Mouse (Mus musculus) MEL (cell line): ENCODE results near the gene Lhpp. TPM values are rescaled to one million over a fixed set of nuclear protein-coding genes. Genes with fewer than 3 reads are reported as not detected.

ENCODE experiments used
- DNase-seq: peaks from one replicate; pipeline ENCODE4 v3.0.0; 2011; ENCODE audit warnings: low read depth, low spot score
- H3K27ac ChIP-seq: 2 replicates; pipeline ENCODE4 v1.5.1; 2012; ENCODE audit warnings: low read depth, mild to moderate bottlenecking, control low read depth, low read length, moderate library complexity; ENCODE audit not compliant: control insufficient read depth
- H3K27me3 ChIP-seq, 2 experiments: fragments of 150-350 bp in 1 of 2; sonication (generic) in 1 of 2; 2 replicates each; pipeline ENCODE4 v1.6.1; 2012; ENCODE audit warnings: low read length in 2 of 2, mild to moderate bottlenecking in 2 of 2, improper control_type of control experiment in 1 of 2, moderate library complexity in 1 of 2; ENCODE audit not compliant: insufficient read depth in 2 of 2, control insufficient read depth in 1 of 2
- H3K36me3 ChIP-seq, 2 experiments: 2 replicates each; pipeline ENCODE4 v1.6.1; 2012 to 2014; ENCODE audit warnings: low read length in 2 of 2, improper control_type of control experiment in 1 of 2, inconsistent platforms in 1 of 2, mild to moderate bottlenecking in 1 of 2; ENCODE audit not compliant: insufficient read depth in 2 of 2, control insufficient read depth in 1 of 2
- H3K4me1 ChIP-seq, 2 experiments: fragments of 150-350 bp in 1 of 2; sonication (generic) in 1 of 2; 2 replicates each; pipeline ENCODE4 v1.6.1; 2012; ENCODE audit warnings: low read length in 2 of 2, improper control_type of control experiment in 1 of 2, mild to moderate bottlenecking in 1 of 2; ENCODE audit not compliant: insufficient read depth in 2 of 2, control insufficient read depth in 1 of 2
- H3K4me3 ChIP-seq, 2 experiments: fragments of 150-350 bp in 1 of 2; sonication (generic) in 1 of 2; 2 replicates each; pipeline ENCODE4 v1.5.1; 2012; ENCODE audit warnings: low read depth in 2 of 2, low read length in 2 of 2, mild to moderate bottlenecking in 2 of 2, moderate library complexity in 2 of 2, control low read depth in 1 of 2, improper control_type of control experiment in 1 of 2; ENCODE audit not compliant: control insufficient read depth in 1 of 2, insufficient read depth in 1 of 2
- H3K79me2 ChIP-seq: 2 replicates; pipeline ENCODE4 v1.6.1; 2012; ENCODE audit warnings: mild to moderate bottlenecking, low read length, moderate library complexity; ENCODE audit not compliant: control insufficient read depth, poor library complexity, insufficient read depth
- H3K9ac ChIP-seq: 2 replicates; pipeline ENCODE4 v1.6.1; 2012; ENCODE audit warnings: low read depth, mild to moderate bottlenecking, control low read depth, low read length, moderate library complexity; ENCODE audit not compliant: control insufficient read depth, poor library complexity, severe bottlenecking
- H3K9me3 ChIP-seq: fragments of 150-350 bp; sonication (generic); replicated peaks from 2 replicates; pipeline ENCODE4 v1.6.1; 2012; ENCODE audit warnings: mild to moderate bottlenecking, low read length, improper control_type of control experiment, moderate library complexity; ENCODE audit not compliant: insufficient read depth
- CHD1 ChIP-seq: IDR thresholded peaks from 2 replicates; pipeline ENCODE4 v1.6.1; 2012; ENCODE audit warnings: low read depth, mild to moderate bottlenecking, inconsistent platforms, low read length, improper control_type of control experiment
- E2F4 ChIP-seq: IDR thresholded peaks from 2 replicates; pipeline ENCODE4 v1.6.1; 2011; ENCODE audit warnings: low read depth, low read length, improper control_type of control experiment, borderline replicate concordance
- ELF1 ChIP-seq: IDR thresholded peaks from 2 replicates; pipeline ENCODE4 v1.6.1; 2014; ENCODE audit warnings: low read depth, mild to moderate bottlenecking, inconsistent platforms, low read length, improper control_type of control experiment, moderate library complexity
- EP300 ChIP-seq, 2 experiments: IDR thresholded peaks; 2 replicates each; pipeline ENCODE4 v1.6.1; 2011; ENCODE audit warnings: improper control_type of control experiment in 2 of 2, low read length in 2 of 2, low read depth in 1 of 2, mild to moderate bottlenecking in 1 of 2
- GABPA ChIP-seq: IDR thresholded peaks from 2 replicates; pipeline ENCODE4 v1.6.1; 2012; ENCODE audit warnings: low read depth, mild to moderate bottlenecking, inconsistent platforms, low read length, improper control_type of control experiment, moderate library complexity
- GATA1 ChIP-seq: IDR thresholded peaks from 2 replicates; pipeline ENCODE4 v1.6.1; 2011; ENCODE audit warnings: low read depth, low read length, improper control_type of control experiment
- HCFC1 ChIP-seq: IDR thresholded peaks from 2 replicates; pipeline ENCODE4 v1.6.1; 2012; ENCODE audit warnings: low read depth, mild to moderate bottlenecking, inconsistent platforms, low read length, improper control_type of control experiment, moderate library complexity
- MAFK ChIP-seq: IDR thresholded peaks from 2 replicates; pipeline ENCODE4 v1.6.1; 2011; ENCODE audit warnings: low read depth, mild to moderate bottlenecking, low read length, improper control_type of control experiment, borderline replicate concordance
- MAX ChIP-seq: IDR thresholded peaks from 2 replicates; pipeline ENCODE4 v1.6.1; 2011; ENCODE audit warnings: low read length, improper control_type of control experiment
- MAZ ChIP-seq: IDR thresholded peaks from 2 replicates; pipeline ENCODE4 v1.6.1; 2012; ENCODE audit warnings: low read depth, mild to moderate bottlenecking, inconsistent platforms, low read length, improper control_type of control experiment
- MEF2A ChIP-seq: IDR thresholded peaks from 2 replicates; pipeline ENCODE4 v1.6.1; 2014; ENCODE audit warnings: low read depth, mild to moderate bottlenecking, inconsistent platforms, low read length, improper control_type of control experiment; ENCODE audit not compliant: poor library complexity, insufficient replicate concordance, severe bottlenecking; ENCODE audit errors: extremely low read depth
- MXI1 ChIP-seq: IDR thresholded peaks from 2 replicates; pipeline ENCODE4 v1.6.1; 2011; ENCODE audit warnings: mild to moderate bottlenecking, low read depth, low read length, improper control_type of control experiment
- NELFE ChIP-seq: IDR thresholded peaks from 2 replicates; pipeline ENCODE4 v1.6.1; 2011; ENCODE audit warnings: low read depth, low read length, improper control_type of control experiment
- NRF1 ChIP-seq: IDR thresholded peaks from 2 replicates; pipeline ENCODE4 v1.6.1; 2014; ENCODE audit warnings: low read depth, mild to moderate bottlenecking, inconsistent platforms, low read length, improper control_type of control experiment, moderate library complexity; ENCODE audit not compliant: poor library complexity, insufficient read depth, severe bottlenecking
- POLR2A ChIP-seq, 2 experiments: IDR thresholded peaks; 2 replicates each; pipeline ENCODE4 v1.6.1; 2011 to 2012; ENCODE audit warnings: low read length in 2 of 2, mild to moderate bottlenecking in 2 of 2, control low read depth in 1 of 2, improper control_type of control experiment in 1 of 2, low read depth in 1 of 2, moderate library complexity in 1 of 2; ENCODE audit not compliant: control insufficient read depth in 1 of 2, insufficient read depth in 1 of 2, poor library complexity in 1 of 2
- POLR2AphosphoS5 ChIP-seq: IDR thresholded peaks from 2 replicates; pipeline ENCODE4 v1.6.1; 2012; ENCODE audit warnings: low read depth, borderline replicate concordance, mild to moderate bottlenecking, inconsistent platforms, low read length, moderate library complexity, mixed read lengths
- SIN3A ChIP-seq: IDR thresholded peaks from 2 replicates; pipeline ENCODE4 v1.6.1; 2012; ENCODE audit warnings: low read length, improper control_type of control experiment, inconsistent platforms
- SMC3 ChIP-seq: IDR thresholded peaks from 2 replicates; pipeline ENCODE4 v1.6.1; 2011; ENCODE audit warnings: low read depth, low read length, improper control_type of control experiment
- TAL1 ChIP-seq: IDR thresholded peaks from 2 replicates; pipeline ENCODE4 v1.6.1; 2012; ENCODE audit warnings: mild to moderate bottlenecking, inconsistent platforms, low read length, moderate library complexity, mixed read lengths
- TCF12 ChIP-seq: IDR thresholded peaks from 2 replicates; pipeline ENCODE4 v1.6.1; 2014; ENCODE audit warnings: low read depth, mild to moderate bottlenecking, inconsistent platforms, low read length, improper control_type of control experiment, moderate library complexity
- UBTF ChIP-seq: IDR thresholded peaks from 2 replicates; pipeline ENCODE4 v1.6.1; 2012; ENCODE audit warnings: low read depth, mild to moderate bottlenecking, inconsistent platforms, low read length, improper control_type of control experiment, moderate library complexity, borderline replicate concordance; ENCODE audit not compliant: insufficient read depth
- USF2 ChIP-seq, 2 experiments: IDR thresholded peaks; 2 replicates each; pipeline ENCODE4 v1.6.1; 2011 to 2012; ENCODE audit warnings: improper control_type of control experiment in 2 of 2, low read length in 2 of 2, borderline replicate concordance in 1 of 2, inconsistent platforms in 1 of 2, low read depth in 1 of 2, mild to moderate bottlenecking in 1 of 2; ENCODE audit not compliant: insufficient read depth in 1 of 2
- polyA plus RNA-seq, 2 experiments: library from polyadenylated mRNA; stranded (reverse) in 1 of 2; unstranded in 1 of 2; fragments of >175 nt in 1 of 2; fragments of >200 nt in 1 of 2; gene quantifications; 2 replicates each; pipeline versions ENCODE4 v1.2.1 to v1.2.4; 2012; ENCODE audit warnings: low replicate concordance in 2 of 2, low read depth in 1 of 2; ENCODE audit not compliant: insufficient read length in 2 of 2, insufficient read depth in 1 of 2, missing spikeins in 1 of 2
- total RNA-seq: library from RNA; depleted of rRNA; stranded (reverse); fragments of 300-350 nt; gene quantifications from 2 replicates; pipeline ENCODE4 v1.2.3, GENCODE M21; 2012

Gene Lhpp
- total and polyA plus RNA-seq, 3 experiments: 31.0 to 39.3 TPM; not detected in 1

DNA sequence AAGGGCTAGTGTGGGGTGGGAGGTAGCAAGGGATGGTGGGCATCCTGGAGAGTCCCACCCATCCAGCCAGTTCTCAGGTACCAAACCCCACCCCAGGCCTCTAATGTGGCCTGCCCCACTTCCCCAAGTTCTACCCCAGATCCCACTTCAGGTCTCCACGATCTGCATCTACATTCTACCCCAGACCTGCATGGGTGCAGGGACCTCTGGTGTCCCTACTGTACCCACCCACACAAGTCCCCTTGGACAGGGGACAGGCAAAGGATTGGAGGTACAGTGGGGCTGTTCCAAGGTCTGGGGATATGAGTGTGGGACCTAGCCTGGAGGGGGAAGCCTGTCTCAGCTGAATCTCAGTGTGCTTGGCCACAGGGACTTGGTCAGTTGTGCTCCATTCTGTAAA is 71.4 kb downstream of the Lhpp start (continued):
- TF ChIP-seq CHD1 (no peak), NELFE (no peak), TCF12 (no peak)

DNA sequence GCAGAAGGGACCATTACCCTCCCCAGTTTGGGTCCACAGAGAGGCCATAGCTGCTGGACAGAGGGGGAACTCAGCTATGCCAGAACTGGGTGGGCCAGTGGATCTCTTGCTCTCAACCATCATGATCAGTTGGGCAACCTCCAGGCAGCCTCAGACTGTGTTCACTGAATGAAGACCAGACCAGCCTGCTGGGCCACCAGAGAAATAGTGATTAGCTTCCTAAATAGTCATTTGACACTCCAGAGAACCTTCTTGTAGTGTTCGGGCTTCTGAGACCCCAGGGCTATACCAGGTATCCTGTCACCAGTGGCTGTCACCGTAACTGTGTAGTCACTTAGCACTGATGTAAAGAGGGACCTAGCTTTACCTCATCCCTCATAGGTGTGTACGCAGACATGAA is 71.9 kb downstream of the Lhpp start:
- Histone ChIP-seq H3K27ac (no peak overlapping the region), H3K4me1 (peaks cover 23 to 30% of the 10 kb centered on the region in 2 experiments), H3K79me2 (no peaks in the 10 kb centered on the region), H3K4me3 (no peak overlapping the region), H3K36me3 (peaks cover 0 to 27% of the 10 kb centered on the region in 2 experiments; a peak in 2 of 4 replicates), H3K27me3 (no peaks in the 10 kb centered on the region), H3K9ac (no peak overlapping the region), H3K9me3 (no peaks in the 10 kb centered on the region)
- DNase-seq: no peak
- no peak for TF ChIP-seq MAX
- TF ChIP-seq HCFC1: no peak
- TF ChIP-seq NRF1: no peak
- TF ChIP-seq MXI1: no peak
- TF ChIP-seq E2F4: no peak
- no peak for TF ChIP-seq USF2 (IDR thresholded peaks at IDR 0.05; ENCODE audit: borderline replicate concordance in 1 of 2, insufficient read depth in 1 of 2, low read depth in 1 of 2, low read length in 2 of 2)

- TF ChIP-seq SIN3A: no peak
- TF ChIP-seq USF2 (IDR thresholded peaks at IDR 0.05; ENCODE audit: borderline replicate concordance in 1 of 2, insufficient read depth in 1 of 2, low read depth in 1 of 2, low read length in 2 of 2): no peak
- no peak for TF ChIP-seq NRF1
- TF ChIP-seq POLR2A (IDR thresholded peaks at IDR 0.05; ENCODE audit: control insufficient read depth in 1 of 2, insufficient read depth in 1 of 2, low read depth in 1 of 2, low read length in 2 of 2, poor library complexity in 1 of 2): no peak
- Histone ChIP-seq H3K27me3 (no peaks in the 10 kb centered on the region), H3K4me3 (no peak overlapping the region), H3K4me1 (peaks cover 23 to 35% of the 10 kb centered on the region in 2 experiments), H3K9ac (no peak overlapping the region), H3K27ac (no peak overlapping the region), H3K36me3 (peaks cover 0 to 29% of the 10 kb centered on the region in 2 experiments; a peak in 2 of 4 replicates), H3K79me2 (no peaks in the 10 kb centered on the region), H3K9me3 (no peaks in the 10 kb centered on the region)
- DNase-seq: no peak
Observed at GRCm38 (mm10) chr7:132682901-132683300, 72.5 kb downstream of the Lhpp start.

DNA sequence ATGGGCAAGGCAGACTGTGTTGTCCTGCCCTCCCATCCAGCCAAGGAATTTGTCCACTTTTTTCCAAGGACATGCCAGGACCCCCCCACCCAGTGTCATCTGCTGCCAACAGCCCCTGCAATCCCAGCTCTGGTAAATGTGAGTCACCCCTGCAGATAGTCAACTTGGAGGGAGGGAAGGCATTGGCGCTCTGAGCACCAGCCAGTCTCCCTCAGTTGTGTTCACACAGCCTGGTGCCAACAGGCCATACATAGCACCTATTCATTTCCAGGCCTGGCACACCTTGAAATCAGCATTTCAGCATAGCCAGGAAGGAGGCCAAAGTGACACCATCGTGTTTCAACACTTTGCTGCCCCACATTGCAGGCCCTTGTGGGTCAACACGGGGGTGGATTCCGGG is 73.5 kb downstream of the Lhpp start:
- Histone ChIP-seq H3K27ac (no peak overlapping the region), H3K9me3 (no peaks in the 10 kb centered on the region), H3K36me3 (peaks cover 0 to 28% of the 10 kb centered on the region in 2 experiments; a peak in 2 of 4 replicates), H3K4me1 (peaks cover 21 to 39% of the 10 kb centered on the region in 2 experiments), H3K4me3 (no peak overlapping the region), H3K79me2 (no peaks in the 10 kb centered on the region), H3K27me3 (no peaks in the 10 kb centered on the region), H3K9ac (no peak overlapping the region)
- TF ChIP-seq POLR2AphosphoS5 (no peak), MAFK (no peak), MEF2A (no peak), ELF1 (no peak), NELFE (no peak), GATA1 (no peak), MAX (no peak), MXI1 (no peak), UBTF (no peak), TAL1 (no peak), GABPA (no peak), EP300 (IDR thresholded peaks at IDR 0.05; ENCODE audit: low read depth in 1 of 2, low read length in 2 of 2) (no peak), MAZ (no peak), SMC3 (no peak)
- DNase-seq: no peak
